Mouse (Mus musculus) myocyte (in vitro differentiated cells): ENCODE data around the gene Akap13.

ENCODE experiments used
- CEBPB ChIP-seq: IDR thresholded peaks from 2 replicates; pipeline ENCODE4 v1.6.1; 2011; ENCODE audit warnings: mild to moderate bottlenecking, moderate library complexity; ENCODE audit not compliant: poor library complexity, insufficient read depth, severe bottlenecking
- E2F4 ChIP-seq: IDR thresholded peaks from one replicate; pipeline ENCODE4 v1.6.1; 2011; ENCODE audit warnings: mild to moderate bottlenecking, control low read depth, moderate library complexity; ENCODE audit not compliant: insufficient read depth
- MAX ChIP-seq: IDR thresholded peaks from one replicate; pipeline ENCODE4 v1.6.1; 2011; ENCODE audit warnings: low read depth, mild to moderate bottlenecking, control low read depth
- MYOD1 ChIP-seq, 3 experiments: IDR thresholded peaks; one replicate each; pipeline ENCODE4 v1.6.1; 2011; ENCODE audit warnings: control low read depth in 2 of 3, low read depth in 2 of 3, mild to moderate bottlenecking in 2 of 3, moderate library complexity in 1 of 3; ENCODE audit not compliant: insufficient read length in 2 of 3, control insufficient read depth in 1 of 3
- POLR2A ChIP-seq: IDR thresholded peaks from one replicate; pipeline ENCODE4 v1.6.1; 2011; ENCODE audit warnings: low read depth, mild to moderate bottlenecking, control low read depth, moderate library complexity; ENCODE audit not compliant: insufficient read length
- POLR2AphosphoS2 ChIP-seq: IDR thresholded peaks from one replicate; pipeline ENCODE4 v1.6.1; 2011; ENCODE audit warnings: low read depth, control low read depth; ENCODE audit not compliant: insufficient read length
- REST ChIP-seq: IDR thresholded peaks from one replicate; pipeline ENCODE4 v1.6.1; 2011; ENCODE audit warnings: mild to moderate bottlenecking, control low read depth, moderate library complexity; ENCODE audit not compliant: insufficient read depth, insufficient read length
- SRF ChIP-seq: IDR thresholded peaks from one replicate; pipeline ENCODE4 v1.6.1; 2011; ENCODE audit warnings: low read depth; ENCODE audit not compliant: control insufficient read depth, insufficient read length
- TCF12 ChIP-seq: IDR thresholded peaks from one replicate; pipeline ENCODE4 v1.6.1; 2011; ENCODE audit warnings: mild to moderate bottlenecking, control low read depth; ENCODE audit not compliant: poor library complexity, insufficient read depth, severe bottlenecking
- TCF3 ChIP-seq: IDR thresholded peaks from one replicate; pipeline ENCODE4 v1.6.1; 2011; ENCODE audit warnings: low read depth, control low read depth; ENCODE audit not compliant: insufficient read length
- USF1 ChIP-seq: IDR thresholded peaks from one replicate; pipeline ENCODE4 v1.6.1; 2011; ENCODE audit warnings: low read depth, mild to moderate bottlenecking, control low read depth, moderate library complexity

- TF ChIP-seq USF1 (no peak), MAX (no peak), POLR2A (no peak), TCF3 (no peak), E2F4 (no peak), TCF12 (no peak), REST (no peak), POLR2AphosphoS2 (no peak), MYOD1 (IDR thresholded peaks at IDR 0.05; ENCODE audit: control insufficient read depth in 1 of 3, insufficient read length in 2 of 3, low read depth in 2 of 3) (no peak), CEBPB (no peak), SRF (no peak)
Observed at GRCm38 (mm10) chr7:75640671-75641070, 185.3 kb downstream of the Akap13 start.
